ENCODE assay signal across 21 mouse cellular contexts in the genomic region with DNA sequence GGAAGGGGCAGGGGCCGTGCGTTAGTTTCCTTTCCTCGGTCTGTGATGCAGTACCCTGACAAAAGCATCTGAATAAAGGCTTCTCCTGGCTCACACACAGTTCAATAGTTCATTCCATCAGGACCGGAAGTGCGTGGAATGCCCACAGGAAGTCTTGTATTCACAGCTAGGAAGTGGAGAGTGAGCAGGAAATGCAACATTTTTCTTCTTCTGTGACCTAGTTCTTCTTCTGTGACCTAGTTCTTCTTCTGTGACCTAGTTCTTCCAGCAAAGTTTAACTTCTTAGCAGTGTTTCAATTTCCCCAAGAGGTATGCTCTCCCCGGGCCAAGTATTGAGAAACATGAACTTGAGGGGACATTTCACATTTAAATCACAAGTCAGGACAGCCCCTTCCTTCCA. TPM values are rescaled to one million over a fixed set of nuclear protein-coding genes. Genes with fewer than 3 reads are reported as not detected.
A peak's percentile ranks its signal among the peaks of the same experiment; 100 is the strongest.
DNase-seq lines count a peak whose midpoint lies in the region; ATAC-seq and TF ChIP-seq lines count a peak whose summit lies in the region.
"Had no signal": no experiment of that assay in that cellular context is flagged by ENCODE, and none has a peak within 500 bp of the region (broad histone marks: within the 10 kb centered on the region; RNA-seq: fewer than 3 reads in every experiment).

No protein-coding gene starts in this region.

- ATAC-seq in lung, embryonic 14.5 days (ENCODE audit: insufficient read depth) = peak; percentile 21; the same call in 1 of the 2 replicates
- peak; percentile 52; the same call in 1 of the 2 replicates for ATAC-seq in megakaryocyte progenitor cell, adult 5-6 weeks (replicated peaks; ENCODE audit: poor library complexity)
- ATAC-seq: forebrain, embryonic 14.5 days; liver, postnatal 0 days had no signal

- WGBS in lung, embryonic 14.5 days = 52% methylated on average over 6 of the region's 6 CpGs

- DNase-seq in lung, embryonic 14.5 days = peak; percentile 43
- DNase-seq in lung, postnatal 36 days = no peak
- DNase-seq in T-cell, adult 2 months (ENCODE audit: low spot score) = peak; percentile 37
- DNase-seq in thymus, postnatal 4 days = peak; percentile 49
- no peak for DNase-seq in cerebellum, adult 11 months
- no peak for DNase-seq in ovary, postnatal 10 days (ENCODE audit: low spot score)
- DNase-seq: adrenal gland, adult 2 months; cerebellum, adult 11-12 months; cerebellum, postnatal 25 days; layer of hippocampus, postnatal 36 days; liver; liver, postnatal 0 days; right cerebral cortex, postnatal 4 days had no signal

- no peaks in the 10 kb centered on the region for H3K9me3 ChIP-seq in lung, embryonic 14.5 days (ENCODE audit: low read depth, low read length)
- H3K9me3 ChIP-seq: embryonic facial prominence, embryonic 10.5 days; neural tube, embryonic 13.5 days had no signal

- TF ChIP-seq CTCF in lung, embryonic 14.5 days (IDR thresholded peaks at IDR 0.05; ENCODE audit: low read depth) = no peak

- no peak overlapping the region for H3K4me3 ChIP-seq in lung, embryonic 14.5 days (ENCODE audit: low read depth, low read length)
- H3K4me3 ChIP-seq: embryonic facial prominence, embryonic 10.5 days; megakaryocyte, embryonic 14.5 days; neural tube, embryonic 13.5 days had no signal

- no peak overlapping the region for H3K4me2 ChIP-seq in lung, embryonic 14.5 days
- H3K4me2 ChIP-seq: neural tube, embryonic 13.5 days had no signal

- H3K36me3 ChIP-seq in lung, embryonic 14.5 days (ENCODE audit: insufficient read depth) = no peaks in the 10 kb centered on the region
- H3K36me3 ChIP-seq: embryonic facial prominence, embryonic 10.5 days; G1E; neural tube, embryonic 13.5 days had no signal

- no peaks in the 10 kb centered on the region for H3K4me1 ChIP-seq in lung, embryonic 14.5 days (ENCODE audit: insufficient read depth)
- H3K4me1 ChIP-seq: embryonic facial prominence, embryonic 10.5 days; neural tube, embryonic 13.5 days had no signal

- no peak overlapping the region for H3K27ac ChIP-seq in lung, embryonic 14.5 days (ENCODE audit: low read depth)
- H3K27ac ChIP-seq: embryonic facial prominence, embryonic 10.5 days; neural tube, embryonic 13.5 days had no signal

- no peaks in the 10 kb centered on the region for H3K27me3 ChIP-seq in lung, embryonic 14.5 days (ENCODE audit: insufficient read depth, low read length)
- H3K27me3 ChIP-seq: megakaryocyte, embryonic 14.5 days; neural tube, embryonic 13.5 days had no signal

- no peak overlapping the region for H3K9ac ChIP-seq in lung, embryonic 14.5 days
- H3K9ac ChIP-seq: liver, postnatal 0 days; neural tube, embryonic 13.5 days had no signal

RNA-seq across cellular contexts. Expression of gene Iyd, which starts 23.6 kb away (rescaled TPM):
- 0.67 and 0.85 TPM in 2 replicates for polyA plus RNA-seq in lung, embryonic 14.5 days (2014; fragmentation: Nextera tagmentation; extraction: Ambion mirVana)
- not detected in 2 replicates for total RNA-seq in megakaryocyte progenitor cell, adult 5-6 weeks (2015)
- total RNA-seq in megakaryocyte progenitor cell, adult 5-6 weeks (2017) = not detected in 2 replicates
- polyA plus RNA-seq: C2C12; embryonic facial prominence, embryonic 10.5 days; G1E; hindbrain, embryonic 11.5 days had no signal

Comparison
In these comparisons a context has a peak if more than half of its experiments do, and no peak if none do; other contexts are left out.
1. DNase-seq: peak in lung, embryonic 14.5 days (single experiment), T-cell, adult 2 months (single experiment) and thymus, postnatal 4 days (single experiment); none in lung, postnatal 36 days (single experiment), cerebellum, adult 11 months (single experiment) and ovary, postnatal 10 days (single experiment).